Mouse (Mus musculus): ENCODE measurements around the gene Olfr1164. TPM values are rescaled to one million over a fixed set of nuclear protein-coding genes. Genes with fewer than 3 reads are reported as not detected.

Olfr1164 gene
- not detected in 2 replicates for polyA plus RNA-seq (2015; fragmentation: Nextera tagmentation; extraction: Ambion mirVana)

DNA sequence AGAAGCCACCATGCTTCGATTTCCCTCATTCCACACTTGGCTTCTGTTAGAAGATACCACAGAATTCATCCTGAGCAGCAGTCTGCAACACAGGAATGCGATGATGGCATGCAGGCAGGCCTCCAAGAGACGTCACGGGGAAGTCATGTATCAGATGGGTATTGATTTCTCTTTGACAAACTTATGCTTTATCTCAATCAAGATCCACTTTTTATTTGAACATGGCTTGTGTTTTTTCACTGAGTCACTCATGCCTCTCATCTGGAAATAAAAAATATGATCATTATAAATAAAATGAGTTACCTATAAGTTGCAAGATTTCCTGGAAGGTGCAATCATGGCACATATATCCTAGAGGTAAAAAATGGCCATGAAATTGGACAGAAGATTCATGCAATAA lies at the start of gene Olfr1164:
Olfr1164 (minus strand) TSS at position 101 of the 400 bp plus-strand sequence.
- no peak for DNase-seq (ENCODE audit: low spot score)
- Histone ChIP-seq H3K4me2 (replicated peaks; ENCODE audit: low read depth, low read length) (no peak within 1 kb of the TSS), H3K9me3 (ENCODE audit: low read length) (no peaks in the 10 kb centered on the region), H3K4me3 (ENCODE audit: low read depth, low read length) (no peak within 1 kb of the TSS), H3K36me3 (ENCODE audit: insufficient read depth, low read length) (no peaks in the 10 kb centered on the region), H3K27me3 (replicated peaks; ENCODE audit: insufficient read depth, low read length) (no peaks in the 10 kb centered on the region), H3K9ac (replicated peaks; ENCODE audit: low read depth) (no peak within 1 kb of the TSS), H3K27ac (ENCODE audit: low read length) (no peak within 1 kb of the TSS), H3K4me1 (ENCODE audit: insufficient read depth, low read depth, low read length) (no peaks in the 10 kb centered on the region)
- whole genome bisulfite sequencing: 71% methylated on average over 4 of the region's 4 CpGs
- TF ChIP-seq EP300 (IDR thresholded peaks at IDR 0.05) (no peak), CTCF (IDR thresholded peaks at IDR 0.05) (no peak)
- no peak for ATAC-seq

- no peaks in the 10 kb centered on the region for H3K4me1 ChIP-seq (ENCODE audit: insufficient read depth, low read depth, low read length)
- DNase-seq (ENCODE audit: low spot score) (no peak), ATAC-seq (no peak)
- no peaks in the 10 kb centered on the region for H3K27me3 ChIP-seq (replicated peaks; ENCODE audit: insufficient read depth, low read length)
- no peak within 1 kb of the TSS for H3K4me3 ChIP-seq (ENCODE audit: low read depth, low read length)
- 93% methylated on average over 1 of the region's 1 CpGs for WGBS
- no peaks in the 10 kb centered on the region for H3K36me3 ChIP-seq (ENCODE audit: insufficient read depth, low read length)
- TF ChIP-seq CTCF (IDR thresholded peaks at IDR 0.05): no peak
- TF ChIP-seq EP300 (IDR thresholded peaks at IDR 0.05): no peak
- H3K9ac ChIP-seq (replicated peaks; ENCODE audit: low read depth): no peak within 1 kb of the TSS
- no peaks in the 10 kb centered on the region for H3K9me3 ChIP-seq (ENCODE audit: low read length)
- H3K27ac ChIP-seq (ENCODE audit: low read length): no peak within 1 kb of the TSS
- no peak within 1 kb of the TSS for H3K4me2 ChIP-seq (replicated peaks; ENCODE audit: low read depth, low read length)
Measured at GRCm38 (mm10) chr2:88128172-88128571, 34.4 kb upstream of the Olfr1164 start, which contains the start of gene Olfr1166. TSS of gene Olfr1166 (minus strand) at chr2:88128272.

GRCm38 (mm10) chr2:88071730-88072129 lies 22.0 kb downstream of the Olfr1164 start, which contains the start of gene Olfr1163:
TSS of gene Olfr1163 (minus strand) at chr2:88071830.
- ATAC-seq (no peak), DNase-seq (ENCODE audit: low spot score) (no peak)
- no peaks in the 10 kb centered on the region for H3K9me3 ChIP-seq (ENCODE audit: low read length)
- H3K9ac ChIP-seq (replicated peaks; ENCODE audit: low read depth): no peak within 1 kb of the TSS
- TF ChIP-seq EP300 (IDR thresholded peaks at IDR 0.05) (no peak), CTCF (IDR thresholded peaks at IDR 0.05) (no peak)
- no peak within 1 kb of the TSS for H3K4me2 ChIP-seq (replicated peaks; ENCODE audit: low read depth, low read length)
- H3K27me3 ChIP-seq (replicated peaks; ENCODE audit: insufficient read depth, low read length): no peaks in the 10 kb centered on the region
- no peak within 1 kb of the TSS for H3K27ac ChIP-seq (ENCODE audit: low read length)
- no peaks in the 10 kb centered on the region for H3K4me1 ChIP-seq (ENCODE audit: insufficient read depth, low read depth, low read length)
- H3K4me3 ChIP-seq (ENCODE audit: low read depth, low read length): no peak within 1 kb of the TSS
- no peaks in the 10 kb centered on the region for H3K36me3 ChIP-seq (ENCODE audit: insufficient read depth, low read length)

GRCm38 (mm10) chr2:88063587-88063986 lies 30.2 kb downstream of the Olfr1164 start:
- H3K4me3 ChIP-seq (ENCODE audit: low read depth, low read length): no peak overlapping the region
- H3K27ac ChIP-seq (ENCODE audit: low read length): no peak overlapping the region
- H3K27me3 ChIP-seq (replicated peaks; ENCODE audit: insufficient read depth, low read length): no peaks in the 10 kb centered on the region
- TF ChIP-seq CTCF (IDR thresholded peaks at IDR 0.05) (no peak), EP300 (IDR thresholded peaks at IDR 0.05) (no peak)
- no peak for DNase-seq (ENCODE audit: low spot score)
- H3K36me3 ChIP-seq (ENCODE audit: insufficient read depth, low read length): no peaks in the 10 kb centered on the region
- H3K4me1 ChIP-seq (ENCODE audit: insufficient read depth, low read depth, low read length): no peaks in the 10 kb centered on the region
- no peak overlapping the region for H3K9ac ChIP-seq (replicated peaks; ENCODE audit: low read depth)
- H3K4me2 ChIP-seq (replicated peaks; ENCODE audit: low read depth, low read length): no peak overlapping the region
- no peaks in the 10 kb centered on the region for H3K9me3 ChIP-seq (ENCODE audit: low read length)
- WGBS: 73% methylated on average over 2 of the region's 2 CpGs
- no peak for ATAC-seq

DNA sequence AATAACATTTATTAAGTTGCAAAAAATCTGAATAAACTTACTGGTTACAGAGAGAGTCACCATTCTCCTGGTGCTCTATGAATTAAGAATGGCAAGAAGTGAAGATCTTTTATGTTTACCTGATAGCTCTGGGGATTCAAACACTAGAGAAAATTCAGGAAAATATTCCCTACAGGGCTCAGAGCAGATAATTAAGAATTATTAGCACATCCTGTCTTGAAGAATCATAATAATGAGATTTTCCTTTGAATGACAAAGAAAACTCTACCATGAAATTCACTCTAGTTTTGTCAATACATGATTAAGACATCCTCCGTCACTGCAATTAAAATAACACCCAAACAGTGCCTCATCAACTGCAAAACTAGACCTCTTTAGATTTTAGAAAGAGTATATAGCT lies 42.7 kb downstream of the Olfr1164 start, which contains the start of gene Olfr1162:
Olfr1162 (minus strand) TSS at position 101 of the 400 bp plus-strand sequence.
- DNase-seq (ENCODE audit: low spot score) (no peak), ATAC-seq (no peak)
- H3K27ac ChIP-seq (ENCODE audit: low read length): no peak within 1 kb of the TSS
- H3K4me3 ChIP-seq (ENCODE audit: low read depth, low read length): no peak within 1 kb of the TSS
- 72% methylated on average over 1 of the region's 1 CpGs for WGBS
- H3K4me1 ChIP-seq (ENCODE audit: insufficient read depth, low read depth, low read length): no peaks in the 10 kb centered on the region
- no peaks in the 10 kb centered on the region for H3K36me3 ChIP-seq (ENCODE audit: insufficient read depth, low read length)
- no peak for TF ChIP-seq EP300 (IDR thresholded peaks at IDR 0.05)
- no peak for TF ChIP-seq CTCF (IDR thresholded peaks at IDR 0.05)
- H3K4me2 ChIP-seq (replicated peaks; ENCODE audit: low read depth, low read length): no peak within 1 kb of the TSS
- H3K27me3 ChIP-seq (replicated peaks; ENCODE audit: insufficient read depth, low read length): no peaks in the 10 kb centered on the region
- no peak within 1 kb of the TSS for H3K9ac ChIP-seq (replicated peaks; ENCODE audit: low read depth)
- no peaks in the 10 kb centered on the region for H3K9me3 ChIP-seq (ENCODE audit: low read length)

Other genes with a start within 250 kb of the Olfr1164 start
- gene Olfr1150-ps1, start 250.0 kb downstream of the Olfr1164 start, polyA plus RNA-seq (2015; fragmentation: Nextera tagmentation; extraction: Ambion mirVana): not detected in 2 replicates
- gene Olfr1151, start 238.1 kb downstream of the Olfr1164 start, polyA plus RNA-seq (2015; fragmentation: Nextera tagmentation; extraction: Ambion mirVana): not detected in 2 replicates
- gene Olfr1152, start 227.5 kb downstream of the Olfr1164 start, polyA plus RNA-seq (2015; fragmentation: Nextera tagmentation; extraction: Ambion mirVana): not detected in 2 replicates
- gene Olfr1153, start 199.0 kb downstream of the Olfr1164 start, polyA plus RNA-seq (2015; fragmentation: Nextera tagmentation; extraction: Ambion mirVana): not detected in 2 replicates
- gene Olfr1154, start 188.8 kb downstream of the Olfr1164 start, polyA plus RNA-seq (2015; fragmentation: Nextera tagmentation; extraction: Ambion mirVana): not detected in 2 replicates
- not detected in 2 replicates for gene Olfr1155, start 148.8 kb downstream of the Olfr1164 start, polyA plus RNA-seq (2015; fragmentation: Nextera tagmentation; extraction: Ambion mirVana)
- not detected in 2 replicates for gene Olfr1156, start 140.9 kb downstream of the Olfr1164 start, polyA plus RNA-seq (2015; fragmentation: Nextera tagmentation; extraction: Ambion mirVana)
- gene Olfr1157, start 125.7 kb downstream of the Olfr1164 start, polyA plus RNA-seq (2015; fragmentation: Nextera tagmentation; extraction: Ambion mirVana): not detected in 2 replicates
- gene Olfr74, start 119.3 kb downstream of the Olfr1164 start, polyA plus RNA-seq (2015; fragmentation: Nextera tagmentation; extraction: Ambion mirVana): not detected in 2 replicates
- not detected in 2 replicates for gene Olfr1158, start 103.9 kb downstream of the Olfr1164 start, polyA plus RNA-seq (2015; fragmentation: Nextera tagmentation; extraction: Ambion mirVana)
- not detected in 2 replicates for gene Olfr1160, start 85.7 kb downstream of the Olfr1164 start, polyA plus RNA-seq (2015; fragmentation: Nextera tagmentation; extraction: Ambion mirVana)
- gene Olfr1161, start 71.2 kb downstream of the Olfr1164 start, polyA plus RNA-seq (2015; fragmentation: Nextera tagmentation; extraction: Ambion mirVana): not detected in 2 replicates
- not detected in 2 replicates for gene Olfr73, start 56.3 kb downstream of the Olfr1164 start, polyA plus RNA-seq (2015; fragmentation: Nextera tagmentation; extraction: Ambion mirVana)
- gene Olfr1162, start 42.8 kb downstream of the Olfr1164 start, polyA plus RNA-seq (2015; fragmentation: Nextera tagmentation; extraction: Ambion mirVana): not detected in 2 replicates
- gene Olfr1163, start 22.1 kb downstream of the Olfr1164 start, polyA plus RNA-seq (2015; fragmentation: Nextera tagmentation; extraction: Ambion mirVana): not detected in 2 replicates
- not detected in 2 replicates for gene Olfr1166, start 34.3 kb upstream of the Olfr1164 start, polyA plus RNA-seq (2015; fragmentation: Nextera tagmentation; extraction: Ambion mirVana)
- gene Olfr1167, start 61.2 kb upstream of the Olfr1164 start, polyA plus RNA-seq (2015; fragmentation: Nextera tagmentation; extraction: Ambion mirVana): not detected in 2 replicates
- not detected in 2 replicates for gene Olfr1168, start 87.9 kb upstream of the Olfr1164 start, polyA plus RNA-seq (2015; fragmentation: Nextera tagmentation; extraction: Ambion mirVana)
- not detected in 2 replicates for gene Olfr1170, start 134.4 kb upstream of the Olfr1164 start, polyA plus RNA-seq (2015; fragmentation: Nextera tagmentation; extraction: Ambion mirVana)
- not detected in 2 replicates for gene Olfr1173, start 185.9 kb upstream of the Olfr1164 start, polyA plus RNA-seq (2015; fragmentation: Nextera tagmentation; extraction: Ambion mirVana)
- gene Olfr1174-ps, start 221.2 kb upstream of the Olfr1164 start, polyA plus RNA-seq (2015; fragmentation: Nextera tagmentation; extraction: Ambion mirVana): not detected in 2 replicates
- gene Olfr1175-ps, start 233.2 kb upstream of the Olfr1164 start, polyA plus RNA-seq (2015; fragmentation: Nextera tagmentation; extraction: Ambion mirVana): not detected in 2 replicates
- gene Olfr1176, start 242.8 kb upstream of the Olfr1164 start, polyA plus RNA-seq (2015; fragmentation: Nextera tagmentation; extraction: Ambion mirVana): not detected in 2 replicates